Mouse (Mus musculus) MEL (cell line): ENCODE results near the gene Antxr1. TPM values are rescaled to one million over a fixed set of nuclear protein-coding genes. Genes with fewer than 3 reads are reported as not detected.

ENCODE experiments used
- DNase-seq: peaks from one replicate; pipeline ENCODE4 v3.0.0; 2011; ENCODE audit warnings: low read depth, low spot score
- H3K27ac ChIP-seq: 2 replicates; pipeline ENCODE4 v1.5.1; 2012; ENCODE audit warnings: low read depth, mild to moderate bottlenecking, control low read depth, low read length, moderate library complexity; ENCODE audit not compliant: control insufficient read depth
- H3K27me3 ChIP-seq, 2 experiments: fragments of 150-350 bp in 1 of 2; sonication (generic) in 1 of 2; 2 replicates each; pipeline ENCODE4 v1.6.1; 2012; ENCODE audit warnings: low read length in 2 of 2, mild to moderate bottlenecking in 2 of 2, improper control_type of control experiment in 1 of 2, moderate library complexity in 1 of 2; ENCODE audit not compliant: insufficient read depth in 2 of 2, control insufficient read depth in 1 of 2
- H3K36me3 ChIP-seq, 2 experiments: 2 replicates each; pipeline ENCODE4 v1.6.1; 2012 to 2014; ENCODE audit warnings: low read length in 2 of 2, improper control_type of control experiment in 1 of 2, inconsistent platforms in 1 of 2, mild to moderate bottlenecking in 1 of 2; ENCODE audit not compliant: insufficient read depth in 2 of 2, control insufficient read depth in 1 of 2
- H3K4me1 ChIP-seq, 2 experiments: fragments of 150-350 bp in 1 of 2; sonication (generic) in 1 of 2; 2 replicates each; pipeline ENCODE4 v1.6.1; 2012; ENCODE audit warnings: low read length in 2 of 2, improper control_type of control experiment in 1 of 2, mild to moderate bottlenecking in 1 of 2; ENCODE audit not compliant: insufficient read depth in 2 of 2, control insufficient read depth in 1 of 2
- H3K4me3 ChIP-seq, 2 experiments: fragments of 150-350 bp in 1 of 2; sonication (generic) in 1 of 2; 2 replicates each; pipeline ENCODE4 v1.5.1; 2012; ENCODE audit warnings: low read depth in 2 of 2, low read length in 2 of 2, mild to moderate bottlenecking in 2 of 2, moderate library complexity in 2 of 2, control low read depth in 1 of 2, improper control_type of control experiment in 1 of 2; ENCODE audit not compliant: control insufficient read depth in 1 of 2, insufficient read depth in 1 of 2
- H3K79me2 ChIP-seq: 2 replicates; pipeline ENCODE4 v1.6.1; 2012; ENCODE audit warnings: mild to moderate bottlenecking, low read length, moderate library complexity; ENCODE audit not compliant: control insufficient read depth, poor library complexity, insufficient read depth
- H3K9ac ChIP-seq: 2 replicates; pipeline ENCODE4 v1.6.1; 2012; ENCODE audit warnings: low read depth, mild to moderate bottlenecking, control low read depth, low read length, moderate library complexity; ENCODE audit not compliant: control insufficient read depth, poor library complexity, severe bottlenecking
- H3K9me3 ChIP-seq: fragments of 150-350 bp; sonication (generic); replicated peaks from 2 replicates; pipeline ENCODE4 v1.6.1; 2012; ENCODE audit warnings: mild to moderate bottlenecking, low read length, improper control_type of control experiment, moderate library complexity; ENCODE audit not compliant: insufficient read depth
- CHD1 ChIP-seq: IDR thresholded peaks from 2 replicates; pipeline ENCODE4 v1.6.1; 2012; ENCODE audit warnings: low read depth, mild to moderate bottlenecking, inconsistent platforms, low read length, improper control_type of control experiment
- E2F4 ChIP-seq: IDR thresholded peaks from 2 replicates; pipeline ENCODE4 v1.6.1; 2011; ENCODE audit warnings: low read depth, low read length, improper control_type of control experiment, borderline replicate concordance
- ELF1 ChIP-seq: IDR thresholded peaks from 2 replicates; pipeline ENCODE4 v1.6.1; 2014; ENCODE audit warnings: low read depth, mild to moderate bottlenecking, inconsistent platforms, low read length, improper control_type of control experiment, moderate library complexity
- EP300 ChIP-seq, 2 experiments: IDR thresholded peaks; 2 replicates each; pipeline ENCODE4 v1.6.1; 2011; ENCODE audit warnings: improper control_type of control experiment in 2 of 2, low read length in 2 of 2, low read depth in 1 of 2, mild to moderate bottlenecking in 1 of 2
- ETS1 ChIP-seq: IDR thresholded peaks from 2 replicates; pipeline ENCODE4 v1.6.1; 2012; ENCODE audit warnings: low read depth, mild to moderate bottlenecking, inconsistent platforms, low read length, improper control_type of control experiment, moderate library complexity
- GABPA ChIP-seq: IDR thresholded peaks from 2 replicates; pipeline ENCODE4 v1.6.1; 2012; ENCODE audit warnings: low read depth, mild to moderate bottlenecking, inconsistent platforms, low read length, improper control_type of control experiment, moderate library complexity
- GATA1 ChIP-seq: IDR thresholded peaks from 2 replicates; pipeline ENCODE4 v1.6.1; 2011; ENCODE audit warnings: low read depth, low read length, improper control_type of control experiment
- KAT2A ChIP-seq: conservative IDR thresholded peaks from 2 replicates; pipeline ENCODE4 v1.6.1; 2012; ENCODE audit warnings: low read depth, low read length, improper control_type of control experiment, inconsistent platforms
- MAFK ChIP-seq: IDR thresholded peaks from 2 replicates; pipeline ENCODE4 v1.6.1; 2011; ENCODE audit warnings: low read depth, mild to moderate bottlenecking, low read length, improper control_type of control experiment, borderline replicate concordance
- MAX ChIP-seq: IDR thresholded peaks from 2 replicates; pipeline ENCODE4 v1.6.1; 2011; ENCODE audit warnings: low read length, improper control_type of control experiment
- MYB ChIP-seq: IDR thresholded peaks from 2 replicates; pipeline ENCODE4 v1.6.1; 2011; ENCODE audit warnings: mild to moderate bottlenecking, low read depth, low read length, improper control_type of control experiment
- MYC ChIP-seq: IDR thresholded peaks from 2 replicates; pipeline ENCODE4 v1.6.1; 2011; ENCODE audit warnings: low read depth, mild to moderate bottlenecking, low read length, improper control_type of control experiment, moderate library complexity
- NRF1 ChIP-seq: IDR thresholded peaks from 2 replicates; pipeline ENCODE4 v1.6.1; 2014; ENCODE audit warnings: low read depth, mild to moderate bottlenecking, inconsistent platforms, low read length, improper control_type of control experiment, moderate library complexity; ENCODE audit not compliant: poor library complexity, insufficient read depth, severe bottlenecking
- POLR2A ChIP-seq, 2 experiments: IDR thresholded peaks; 2 replicates each; pipeline ENCODE4 v1.6.1; 2011 to 2012; ENCODE audit warnings: low read length in 2 of 2, mild to moderate bottlenecking in 2 of 2, control low read depth in 1 of 2, improper control_type of control experiment in 1 of 2, low read depth in 1 of 2, moderate library complexity in 1 of 2; ENCODE audit not compliant: control insufficient read depth in 1 of 2, insufficient read depth in 1 of 2, poor library complexity in 1 of 2
- POLR2AphosphoS2 ChIP-seq: IDR thresholded peaks from 2 replicates; pipeline ENCODE4 v1.6.1; 2011; ENCODE audit warnings: low read length, improper control_type of control experiment
- RAD21 ChIP-seq: IDR thresholded peaks from 2 replicates; pipeline ENCODE4 v1.6.1; 2011; ENCODE audit warnings: mild to moderate bottlenecking, low read depth, low read length, improper control_type of control experiment
- RCOR1 ChIP-seq: IDR thresholded peaks from 2 replicates; pipeline ENCODE4 v1.6.1; 2012; ENCODE audit warnings: low read depth, mild to moderate bottlenecking, inconsistent platforms, low read length, improper control_type of control experiment
- SMC3 ChIP-seq: IDR thresholded peaks from 2 replicates; pipeline ENCODE4 v1.6.1; 2011; ENCODE audit warnings: low read depth, low read length, improper control_type of control experiment
- TAL1 ChIP-seq: IDR thresholded peaks from 2 replicates; pipeline ENCODE4 v1.6.1; 2012; ENCODE audit warnings: mild to moderate bottlenecking, inconsistent platforms, low read length, moderate library complexity, mixed read lengths
- TBP ChIP-seq: IDR thresholded peaks from 2 replicates; pipeline ENCODE4 v1.8.0; 2011; ENCODE audit warnings: low read depth, low read length, improper control_type of control experiment
- TCF12 ChIP-seq: IDR thresholded peaks from 2 replicates; pipeline ENCODE4 v1.6.1; 2014; ENCODE audit warnings: low read depth, mild to moderate bottlenecking, inconsistent platforms, low read length, improper control_type of control experiment, moderate library complexity
- ZKSCAN1 ChIP-seq: IDR thresholded peaks from 2 replicates; pipeline ENCODE4 v1.6.1; 2012; ENCODE audit warnings: low read depth, mild to moderate bottlenecking, inconsistent platforms, low read length, improper control_type of control experiment, moderate library complexity
- ZMIZ1 ChIP-seq: IDR thresholded peaks from 2 replicates; pipeline ENCODE4 v1.6.1; 2012; ENCODE audit warnings: low read depth, mild to moderate bottlenecking, inconsistent platforms, low read length, improper control_type of control experiment, moderate library complexity
- polyA plus RNA-seq, 2 experiments: library from polyadenylated mRNA; stranded (reverse) in 1 of 2; unstranded in 1 of 2; fragments of >175 nt in 1 of 2; fragments of >200 nt in 1 of 2; gene quantifications; 2 replicates each; pipeline versions ENCODE4 v1.2.1 to v1.2.4; 2012; ENCODE audit warnings: low replicate concordance in 2 of 2, low read depth in 1 of 2; ENCODE audit not compliant: insufficient read length in 2 of 2, insufficient read depth in 1 of 2, missing spikeins in 1 of 2
- total RNA-seq: library from RNA; depleted of rRNA; stranded (reverse); fragments of 300-350 nt; gene quantifications from 2 replicates; pipeline ENCODE4 v1.2.3, GENCODE M21; 2012

Antxr1 gene
- total and polyA plus RNA-seq, 3 experiments: 0.10 TPM; not detected in 2

GRCm38 (mm10) chr6:87251716-87252115 is 83.9 kb downstream of the Antxr1 start:
- no peaks in the 10 kb centered on the region for H3K4me1 ChIP-seq
- H3K36me3 ChIP-seq: no peaks in the 10 kb centered on the region
- no peak overlapping the region for H3K4me3 ChIP-seq
- TF ChIP-seq RCOR1 (no peak), MYC (no peak), GABPA (no peak), MYB (no peak), POLR2A (IDR thresholded peaks at IDR 0.05; ENCODE audit: control insufficient read depth in 1 of 2, insufficient read depth in 1 of 2, low read depth in 1 of 2, low read length in 2 of 2, poor library complexity in 1 of 2) (no peak), EP300 (IDR thresholded peaks at IDR 0.05; ENCODE audit: low read depth in 1 of 2, low read length in 2 of 2) (no peak), NRF1 (no peak), ZKSCAN1 (no peak), CHD1 (no peak)
- TF ChIP-seq, all 39 proteins: peak for 0
- no peak for DNase-seq
- Histone ChIP-seq H3K9me3 (no peaks in the 10 kb centered on the region), H3K27ac (no peak overlapping the region), H3K9ac (no peak overlapping the region), H3K27me3 (peaks cover 2 to 8% of the 10 kb centered on the region in 2 experiments; a peak in 3 of 4 replicates), H3K79me2 (no peaks in the 10 kb centered on the region)

- Histone ChIP-seq H3K4me3 (no peak overlapping the region), H3K36me3 (no peaks in the 10 kb centered on the region), H3K9me3 (no peaks in the 10 kb centered on the region), H3K9ac (no peak overlapping the region), H3K27me3 (peaks cover 4 to 12% of the 10 kb centered on the region in 2 experiments; a peak in 3 of 4 replicates), H3K79me2 (no peaks in the 10 kb centered on the region), H3K4me1 (no peaks in the 10 kb centered on the region), H3K27ac (no peak overlapping the region)
- no peak for DNase-seq
- no peak for TF ChIP-seq TCF12
- no peak for TF ChIP-seq ZKSCAN1
- TF ChIP-seq MYB: no peak
- TF ChIP-seq SMC3: no peak
- no peak for TF ChIP-seq ETS1
These were observed 84.9 kb downstream of the Antxr1 start for GRCm38 (mm10) chr6:87250701-87251100.

GRCm38 (mm10) chr6:87248226-87248834 is 87.3 kb downstream of the Antxr1 start:
- no peak for TF ChIP-seq GATA1
- no peak for TF ChIP-seq CHD1
- no peak for TF ChIP-seq TCF12
- TF ChIP-seq MYB: no peak
- TF ChIP-seq POLR2AphosphoS2: no peak
- no peak for TF ChIP-seq KAT2A
- TF ChIP-seq ZKSCAN1: no peak
- no peak for TF ChIP-seq TAL1
- TF ChIP-seq MAX: no peak
- TF ChIP-seq ZMIZ1: no peak
- TF ChIP-seq SMC3: no peak
- TF ChIP-seq MAFK: no peak
- no peak for TF ChIP-seq ELF1
- no peak for TF ChIP-seq ETS1
- TF ChIP-seq RAD21: no peak
- TF ChIP-seq TBP: no peak
- no peak for TF ChIP-seq MYC
- no peak for TF ChIP-seq E2F4

More at GRCm38 (mm10) chr6:87248226-87248834, 87.3 kb downstream of the Antxr1 start:
- H3K27ac ChIP-seq: no peak overlapping the region
- no peaks in the 10 kb centered on the region for H3K36me3 ChIP-seq
- H3K27me3 ChIP-seq: peaks cover 4 to 8% of the 10 kb centered on the region in 2 experiments; a peak in 2 of 4 replicates
- H3K4me3 ChIP-seq: no peak overlapping the region
- H3K9ac ChIP-seq: no peak overlapping the region
- no peaks in the 10 kb centered on the region for H3K79me2 ChIP-seq
- H3K9me3 ChIP-seq: no peaks in the 10 kb centered on the region
- no peak for DNase-seq
- H3K4me1 ChIP-seq: no peaks in the 10 kb centered on the region
